In the genomic region with DNA sequence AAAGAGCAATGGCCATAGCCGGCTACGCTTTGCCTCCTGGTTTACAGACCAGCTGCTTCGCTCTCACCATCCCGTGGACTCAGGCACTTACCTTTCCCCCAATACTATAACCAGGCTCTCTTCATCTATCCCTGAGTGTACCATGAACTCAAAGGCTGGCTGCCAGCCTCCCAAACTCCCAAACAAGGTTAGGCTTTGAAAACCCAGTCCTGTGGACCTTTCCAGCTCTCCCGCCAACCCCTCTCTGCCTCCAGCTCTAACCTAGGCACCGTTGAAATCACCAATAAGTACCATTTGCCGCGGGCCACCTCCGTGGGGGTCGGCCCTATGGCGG, we compare ENCODE assay signal across 8 mouse cellular contexts. TPM values are rescaled to one million over a fixed set of nuclear protein-coding genes. Genes with fewer than 3 reads are reported as not detected.
A peak's percentile ranks its signal among the peaks of the same experiment; 100 is the strongest.
DNase-seq lines count a peak whose midpoint lies in the region; ATAC-seq and TF ChIP-seq lines count a peak whose summit lies in the region.

No protein-coding gene starts in this region.

- peaks cover 39% of the 10 kb centered on the region for H3K4me1 ChIP-seq in embryonic facial prominence, embryonic 12.5 days
- H3K4me1 ChIP-seq in kidney, embryonic 14.5 days (ENCODE audit: control insufficient read depth, insufficient read depth, low read length), result peaks cover 13% of the 10 kb centered on the region
- H3K4me1 ChIP-seq in neural tube, embryonic 12.5 days, result peaks cover 40% of the 10 kb centered on the region

- 1% methylated on average over 11 of the region's 11 CpGs for WGBS in embryonic facial prominence, embryonic 12.5 days
- 1% methylated on average over 11 of the region's 11 CpGs for WGBS in kidney, embryonic 14.5 days
- WGBS in neural tube, embryonic 12.5 days, result 2% methylated on average over 11 of the region's 11 CpGs

- no peak for DNase-seq in left cerebral cortex, adult 2 months (ENCODE audit: extremely low spot score in 1 of 2, low spot score in 2 of 2)
- no peak for DNase-seq in left cerebral cortex, adult 18-20 months (ENCODE audit: low spot score in 2 of 2)
- no peak for DNase-seq in adrenal gland, postnatal 36 days
- DNase-seq in right cerebral cortex, postnatal 36 days (ENCODE audit: low spot score in 2 of 2), result no peak
- no peak for DNase-seq in adrenal gland, postnatal 4 days (ENCODE audit: low spot score in 2 of 2)

- H3K9ac ChIP-seq in embryonic facial prominence, embryonic 12.5 days, result peak overlapping the region; percentile 94
- H3K9ac ChIP-seq in kidney, embryonic 14.5 days (ENCODE audit: low read depth, low read length), result peak overlapping the region; percentile 94
- peak overlapping the region; percentile 92 for H3K9ac ChIP-seq in neural tube, embryonic 12.5 days

- TF ChIP-seq CTCF in left cerebral cortex, adult 2 months (IDR thresholded peaks at IDR 0.05), result no peak

- H3K27ac ChIP-seq in left cerebral cortex, adult 2 months, result peak overlapping the region; percentile 99
- H3K27ac ChIP-seq in embryonic facial prominence, embryonic 12.5 days, result peak overlapping the region; percentile 91; the same call in 1 of the 2 replicates
- H3K27ac ChIP-seq in kidney, embryonic 14.5 days (ENCODE audit: low read depth, low read length), result no peak overlapping the region
- H3K27ac ChIP-seq in neural tube, embryonic 12.5 days, result peak overlapping the region; percentile 63; the same call in 1 of the 2 replicates

- H3K9me3 ChIP-seq in embryonic facial prominence, embryonic 12.5 days, result peaks cover 6% of the 10 kb centered on the region; the same call in 1 of the 2 replicates
- no peaks in the 10 kb centered on the region for H3K9me3 ChIP-seq in kidney, embryonic 14.5 days (ENCODE audit: control insufficient read depth, low read length)
- peaks cover 4% of the 10 kb centered on the region; the same call in 1 of the 2 replicates for H3K9me3 ChIP-seq in neural tube, embryonic 12.5 days

- intact Hi-C loops in left cerebral cortex, adult 2 months (cut with DNase I), result loop anchor here (5.0 kb wide), 1 partner anchor 54 kb away; a partner anchor contains a TSS

- peak overlapping the region; percentile 89 for H3K4me2 ChIP-seq in embryonic facial prominence, embryonic 12.5 days (replicated peaks)
- peak overlapping the region; percentile 62 for H3K4me2 ChIP-seq in kidney, embryonic 14.5 days (replicated peaks; ENCODE audit: low read depth, low read length)
- peak overlapping the region; percentile 99 for H3K4me2 ChIP-seq in neural tube, embryonic 12.5 days (replicated peaks)

- peak overlapping the region; percentile 96 for H3K4me3 ChIP-seq in left cerebral cortex, adult 2 months
- peak overlapping the region; percentile 91 for H3K4me3 ChIP-seq in embryonic facial prominence, embryonic 12.5 days
- peak overlapping the region; percentile 64 for H3K4me3 ChIP-seq in kidney, embryonic 14.5 days (ENCODE audit: low read length)
- peak overlapping the region; percentile 80 for H3K4me3 ChIP-seq in neural tube, embryonic 12.5 days

- ATAC-seq in embryonic facial prominence, embryonic 12.5 days (ENCODE audit: insufficient number of reproducible peaks, insufficient read depth, low FRiP score, low TSS enrichment), result no peak
- ATAC-seq in kidney, embryonic 14.5 days (ENCODE audit: low FRiP score, low TSS enrichment), result no peak
- ATAC-seq in neural tube, embryonic 12.5 days (ENCODE audit: low FRiP score, low read depth), result no peak

- H3K36me3 ChIP-seq in embryonic facial prominence, embryonic 12.5 days, result peaks cover 27% of the 10 kb centered on the region
- peaks cover 21% of the 10 kb centered on the region for H3K36me3 ChIP-seq in kidney, embryonic 14.5 days (ENCODE audit: control insufficient read depth, insufficient read depth, low read length)
- H3K36me3 ChIP-seq in neural tube, embryonic 12.5 days, result peaks cover 35% of the 10 kb centered on the region

- H3K27me3 ChIP-seq in embryonic facial prominence, embryonic 12.5 days, result no peaks in the 10 kb centered on the region
- H3K27me3 ChIP-seq in kidney, embryonic 14.5 days (ENCODE audit: control insufficient read depth, insufficient read depth, low read length), result no peaks in the 10 kb centered on the region
- H3K27me3 ChIP-seq in neural tube, embryonic 12.5 days (replicated peaks), result no peaks in the 10 kb centered on the region

RNA-seq across cellular contexts. Expression of a gene that starts 1.5 kb away (rescaled TPM):
- total RNA-seq in left cerebral cortex, adult 2 months (2021), result 100 to 1,000 TPM; 148 to 150 TPM
- 100 to 1,000 TPM; 139 to 147 TPM for total RNA-seq in left cerebral cortex, adult 18-20 months (2021)
- polyA plus RNA-seq in embryonic facial prominence, embryonic 12.5 days (2016; fragmentation: Nextera tagmentation; extraction: Ambion mirVana), result 36.0 and 40.6 TPM in 2 replicates
- 6.5 and 23.0 TPM in 2 replicates for polyA plus RNA-seq in kidney, embryonic 14.5 days (2014; fragmentation: Nextera tagmentation; extraction: Ambion mirVana)
- 44.3 and 48.8 TPM in 2 replicates for polyA plus RNA-seq in neural tube, embryonic 12.5 days (2016; fragmentation: Nextera tagmentation; extraction: Ambion mirVana)
- 10 to 100 TPM; 65.5 to 70.2 TPM for total RNA-seq in adrenal gland, postnatal 36 days (2021)
- 10 to 100 TPM; 66.7 to 67.1 TPM for total RNA-seq in adrenal gland, postnatal 4 days (2021)

RNA-seq across cellular contexts. Expression of a gene that starts 15.7 kb away (rescaled TPM):
- total RNA-seq in left cerebral cortex, adult 2 months (2021), result 1 to 10 TPM; 1.5 to 2.0 TPM
- total RNA-seq in left cerebral cortex, adult 18-20 months (2021), result 1 to 10 TPM; 2.0 to 2.7 TPM
- 0.17 and 0.36 TPM in 2 replicates for polyA plus RNA-seq in embryonic facial prominence, embryonic 12.5 days (2016; fragmentation: Nextera tagmentation; extraction: Ambion mirVana)
- 0.33 and 0.68 TPM in 2 replicates for polyA plus RNA-seq in kidney, embryonic 14.5 days (2014; fragmentation: Nextera tagmentation; extraction: Ambion mirVana)
- polyA plus RNA-seq in neural tube, embryonic 12.5 days (2016; fragmentation: Nextera tagmentation; extraction: Ambion mirVana), result 0.30 TPM in 1 of 2 replicates, not detected in the other
- total RNA-seq in adrenal gland, postnatal 36 days (2021), result under 1 TPM; 0.33 to 0.36 TPM
- total RNA-seq in adrenal gland, postnatal 4 days (2021), result under 1 TPM; 0.25 to 0.39 TPM

RNA-seq across cellular contexts. Expression of a gene that starts 16.0 kb away (rescaled TPM):
- total RNA-seq in left cerebral cortex, adult 2 months (2021), result 10 to 100 TPM; 50.1 to 50.8 TPM
- 10 to 100 TPM; 51.0 to 53.7 TPM for total RNA-seq in left cerebral cortex, adult 18-20 months (2021)
- polyA plus RNA-seq in embryonic facial prominence, embryonic 12.5 days (2016; fragmentation: Nextera tagmentation; extraction: Ambion mirVana), result 150 and 164 TPM in 2 replicates
- 168 and 179 TPM in 2 replicates for polyA plus RNA-seq in kidney, embryonic 14.5 days (2014; fragmentation: Nextera tagmentation; extraction: Ambion mirVana)
- 140 and 145 TPM in 2 replicates for polyA plus RNA-seq in neural tube, embryonic 12.5 days (2016; fragmentation: Nextera tagmentation; extraction: Ambion mirVana)
- total RNA-seq in adrenal gland, postnatal 36 days (2021), result 10 to 100 TPM; 71.8 to 90.6 TPM
- 10 to 100 TPM; 67.0 to 68.8 TPM for total RNA-seq in adrenal gland, postnatal 4 days (2021)

RNA-seq across cellular contexts. Expression of a gene that starts 42.9 kb away (rescaled TPM):
- 10 to 100 TPM; 92.7 to 98.3 TPM for total RNA-seq in left cerebral cortex, adult 2 months (2021)
- total RNA-seq in left cerebral cortex, adult 18-20 months (2021), result 10 to 100 TPM; 70.4 to 87.0 TPM
- 72.7 and 80.7 TPM in 2 replicates for polyA plus RNA-seq in embryonic facial prominence, embryonic 12.5 days (2016; fragmentation: Nextera tagmentation; extraction: Ambion mirVana)
- polyA plus RNA-seq in kidney, embryonic 14.5 days (2014; fragmentation: Nextera tagmentation; extraction: Ambion mirVana), result 44.3 and 48.4 TPM in 2 replicates
- polyA plus RNA-seq in neural tube, embryonic 12.5 days (2016; fragmentation: Nextera tagmentation; extraction: Ambion mirVana), result 70.1 and 79.0 TPM in 2 replicates
- 10 to 100 TPM; 28.1 to 39.7 TPM for total RNA-seq in adrenal gland, postnatal 36 days (2021)
- 10 to 100 TPM; 74.3 to 79.6 TPM for total RNA-seq in adrenal gland, postnatal 4 days (2021)

RNA-seq across cellular contexts. Expression of a gene that starts 43.8 kb away (rescaled TPM):
- under 1 TPM; 0.44 to 0.84 TPM for total RNA-seq in left cerebral cortex, adult 2 months (2021)
- under 1 TPM; 0.72 to 0.94 TPM for total RNA-seq in left cerebral cortex, adult 18-20 months (2021)
- polyA plus RNA-seq in embryonic facial prominence, embryonic 12.5 days (2016; fragmentation: Nextera tagmentation; extraction: Ambion mirVana), result 0.06 TPM in 1 of 2 replicates, not detected in the other
- 0.13 and 0.27 TPM in 2 replicates for polyA plus RNA-seq in kidney, embryonic 14.5 days (2014; fragmentation: Nextera tagmentation; extraction: Ambion mirVana)
- polyA plus RNA-seq in neural tube, embryonic 12.5 days (2016; fragmentation: Nextera tagmentation; extraction: Ambion mirVana), result 0.11 and 0.19 TPM in 2 replicates
- under 1 TPM in 1 of 2 experiments, not detected in 1; 0.17 TPM for total RNA-seq in adrenal gland, postnatal 36 days (2021)
- total RNA-seq in adrenal gland, postnatal 4 days (2021), result under 1 TPM; 0.17 to 0.28 TPM
